Mouse (Mus musculus) embryonic fibroblast, embryonic 13.5 days (primary cell): Measurements from ENCODE around the gene Oas1f. TPM values are rescaled to one million over a fixed set of nuclear protein-coding genes. Genes with fewer than 3 reads are reported as not detected.

Experiments used
- H3K27ac ChIP-seq: 2 replicates; pipeline ENCODE4 v1.5.1; 2012; ENCODE audit warnings: low read length, control low read depth, inconsistent platforms; ENCODE audit not compliant: insufficient read depth
- H3K4me1 ChIP-seq: 2 replicates; pipeline ENCODE4 v1.6.1; 2011; ENCODE audit warnings: low read length; ENCODE audit not compliant: control insufficient read depth, insufficient read depth
- H3K4me3 ChIP-seq: 2 replicates; pipeline ENCODE4 v1.5.1; 2011; ENCODE audit warnings: mild to moderate bottlenecking, control low read depth, low read length; ENCODE audit not compliant: insufficient read depth
- CTCF ChIP-seq: IDR thresholded peaks from 2 replicates; pipeline ENCODE4 v1.5.1; 2011; ENCODE audit warnings: mild to moderate bottlenecking, control low read depth, low read length, moderate library complexity, borderline replicate concordance; ENCODE audit not compliant: insufficient read depth
- POLR2A ChIP-seq: IDR thresholded peaks from 2 replicates; pipeline ENCODE4 v1.6.1; 2011; ENCODE audit warnings: low read depth, mild to moderate bottlenecking, control low read depth, low read length, moderate library complexity
- polyA plus RNA-seq: library from polyadenylated mRNA; stranded (reverse); fragments of >200 nt; gene quantifications from 2 replicates; pipeline ENCODE4 v1.2.4, GENCODE M21; 2011; ENCODE audit warnings: low read depth; ENCODE audit not compliant: missing spikeins, insufficient read length

The Oas1f gene
- polyA plus RNA-seq, 1 experiment, result not detected

DNA sequence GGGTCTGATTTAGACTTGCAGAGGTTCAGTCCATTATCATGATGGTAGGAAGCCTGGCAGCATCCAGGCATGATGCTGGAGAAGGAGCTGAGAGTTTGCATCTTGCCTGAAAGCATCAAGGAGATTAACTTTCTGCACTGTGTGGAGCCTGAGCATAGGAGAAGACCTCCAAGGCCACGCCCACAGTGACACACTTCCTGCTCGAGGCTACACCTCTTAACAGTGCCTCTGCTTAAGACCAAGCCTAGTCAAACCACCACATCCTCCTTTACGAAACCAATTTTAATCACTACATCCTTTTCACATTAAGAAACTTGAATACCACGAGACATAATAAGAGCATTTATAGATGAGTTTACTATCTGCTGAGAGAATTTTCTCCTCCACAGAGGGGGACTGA lies 16.1 kb upstream of the Oas1f start:
- TF ChIP-seq CTCF (no peak), POLR2A (no peak)
- Histone ChIP-seq H3K4me3 (no peak overlapping the region), H3K27ac (no peak overlapping the region), H3K4me1 (no peaks in the 10 kb centered on the region)

DNA sequence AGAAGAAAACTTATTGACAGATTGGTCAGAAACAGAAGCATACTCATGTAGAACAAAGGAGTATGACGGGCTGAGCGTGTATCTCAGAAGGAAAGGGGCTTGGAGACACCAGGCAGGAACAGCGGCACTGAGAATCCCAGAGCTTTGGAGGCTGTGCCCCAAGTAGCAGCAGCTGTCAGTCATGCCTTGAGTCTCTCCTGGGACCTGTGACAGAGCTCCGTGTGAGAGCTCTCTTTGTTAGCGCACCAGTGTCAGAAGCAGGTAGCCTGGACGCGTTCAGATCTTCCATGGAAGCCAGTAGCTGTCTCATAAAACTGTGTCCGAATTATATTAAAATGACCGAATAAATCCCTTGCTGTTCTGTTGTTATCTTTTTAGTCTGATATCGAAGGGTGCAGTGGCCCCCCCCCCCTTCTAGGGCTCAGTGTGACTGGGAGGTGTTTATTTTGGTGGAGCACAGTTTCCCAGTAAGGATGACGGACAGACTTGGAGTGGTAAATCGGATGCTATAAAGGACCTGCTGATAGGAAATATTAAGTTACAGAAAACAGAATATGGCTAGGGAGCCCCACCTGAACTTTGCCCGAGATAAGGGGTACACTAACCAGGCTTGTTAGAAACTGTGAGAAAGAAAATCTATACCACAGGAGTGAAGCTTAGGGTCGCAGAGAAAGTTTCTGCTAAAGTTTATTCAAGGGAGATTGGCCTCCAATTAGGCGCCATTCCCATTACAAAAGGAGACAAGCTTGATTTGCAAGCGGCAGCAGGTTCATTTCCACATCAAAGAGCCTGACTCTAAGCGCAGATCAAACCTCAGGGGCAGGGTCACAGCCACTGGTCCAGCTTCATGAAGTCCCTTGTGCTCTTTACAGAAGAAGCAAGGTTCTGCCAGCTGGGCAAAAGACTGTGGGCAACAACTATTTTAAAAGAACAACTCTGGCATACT lies 13.6 kb upstream of the Oas1f start:
- no peak overlapping the region for H3K4me3 ChIP-seq
- no peak overlapping the region for H3K27ac ChIP-seq
- no peaks in the 10 kb centered on the region for H3K4me1 ChIP-seq
- no peak for TF ChIP-seq POLR2A
- TF ChIP-seq CTCF, result no peak

DNA sequence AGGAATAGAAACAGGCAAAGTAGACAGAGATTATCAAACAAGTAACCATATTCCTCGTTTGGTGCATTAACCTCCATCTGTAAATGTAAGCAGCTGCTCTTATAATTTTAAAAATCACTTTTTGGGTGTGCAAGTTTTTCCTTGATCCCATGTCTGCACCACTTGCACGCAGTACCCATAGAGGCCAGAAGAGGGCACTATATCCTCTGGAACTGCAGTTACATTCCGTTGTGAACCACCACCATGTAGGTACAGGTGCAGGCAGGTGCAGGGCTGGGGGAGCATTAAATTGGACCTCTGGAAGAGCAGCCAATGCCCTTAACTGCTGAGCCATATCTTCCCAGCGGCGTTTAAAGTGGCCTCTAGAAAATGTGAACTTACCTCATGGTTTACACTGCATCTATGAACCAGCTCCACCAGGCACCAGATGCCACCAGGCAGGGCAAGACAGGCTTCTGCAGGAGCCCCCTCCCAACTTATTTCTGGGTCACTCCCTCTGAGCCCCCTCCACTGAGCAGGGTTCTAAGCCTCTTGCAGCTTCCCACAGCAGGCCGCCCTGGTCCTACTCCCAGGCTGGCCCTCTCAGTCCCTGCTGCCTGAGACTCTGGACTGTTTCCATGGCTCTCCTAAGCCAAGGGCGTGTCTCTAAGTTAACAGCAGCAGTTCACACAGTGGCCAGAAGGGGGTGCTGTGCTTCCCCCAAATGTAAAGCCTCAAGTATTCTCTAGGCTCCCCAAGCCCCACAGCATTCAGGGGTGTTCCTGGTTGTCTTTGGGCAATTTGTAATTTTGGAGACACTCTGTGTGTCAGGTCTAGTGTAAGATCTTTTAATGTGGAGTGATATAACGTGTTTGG lies 10.2 kb upstream of the Oas1f start:
- no peak overlapping the region for H3K4me3 ChIP-seq
- TF ChIP-seq CTCF, result peak; percentile 27; the same call in 1 of the 2 replicates
- TF ChIP-seq POLR2A, result no peak
- H3K4me1 ChIP-seq, result no peaks in the 10 kb centered on the region
- no peak overlapping the region for H3K27ac ChIP-seq

DNA sequence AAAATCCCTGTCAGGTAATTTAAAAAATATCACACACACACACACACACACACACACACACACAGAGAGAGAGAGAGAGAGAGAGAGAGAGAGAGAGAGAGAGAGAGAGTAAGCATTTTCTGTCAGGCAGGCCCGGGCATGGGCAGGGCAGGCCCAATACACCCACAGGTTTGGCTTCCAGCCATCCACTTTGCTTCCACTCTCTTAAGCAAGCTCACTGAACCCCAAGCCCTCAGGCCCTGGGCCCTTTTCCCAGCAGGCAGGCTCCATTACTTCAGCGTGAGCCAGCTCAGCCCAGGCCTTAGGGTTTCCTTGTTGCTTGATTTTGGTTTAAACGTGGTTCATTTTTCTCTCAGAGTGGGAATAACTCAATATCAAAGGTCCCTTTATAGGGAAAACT lies 2.5 kb upstream of the Oas1f start:
- H3K4me3 ChIP-seq, result no peak overlapping the region
- no peaks in the 10 kb centered on the region for H3K4me1 ChIP-seq
- H3K27ac ChIP-seq, result peak overlapping the region; percentile 15; the same call in 1 of the 2 replicates
- TF ChIP-seq CTCF, result no peak
- TF ChIP-seq POLR2A, result no peak

DNA sequence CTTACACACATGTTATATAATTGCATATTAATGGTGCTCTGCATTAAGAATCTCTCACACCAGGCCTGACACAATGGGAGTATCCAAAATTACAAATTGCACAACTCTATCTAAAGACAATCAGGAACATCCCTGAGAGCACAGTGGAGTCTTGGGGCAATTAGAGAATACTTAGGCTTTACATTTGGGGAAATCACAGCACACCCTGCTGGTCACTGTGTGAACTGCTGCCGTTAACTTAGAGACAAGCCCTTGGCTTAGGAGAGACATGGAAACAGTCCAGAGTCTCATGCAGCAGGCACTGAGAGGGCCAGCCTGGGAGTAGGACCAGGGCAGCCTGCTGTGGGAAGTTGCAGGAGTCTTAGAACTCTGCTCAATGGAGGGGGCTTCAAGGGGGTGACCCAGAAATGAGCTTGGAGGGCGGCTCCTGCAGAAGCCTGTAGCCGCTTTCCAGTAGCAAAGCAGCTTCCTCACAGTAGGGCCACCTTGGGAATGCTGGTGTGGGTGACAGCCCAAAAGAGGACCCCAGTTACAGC lies 2.5 kb downstream of the Oas1f start:
- no peak for TF ChIP-seq POLR2A
- peak; percentile 36; the same call in 1 of the 2 replicates for TF ChIP-seq CTCF
- Histone ChIP-seq H3K4me1 (no peaks in the 10 kb centered on the region), H3K27ac (no peak overlapping the region), H3K4me3 (no peak overlapping the region)

DNA sequence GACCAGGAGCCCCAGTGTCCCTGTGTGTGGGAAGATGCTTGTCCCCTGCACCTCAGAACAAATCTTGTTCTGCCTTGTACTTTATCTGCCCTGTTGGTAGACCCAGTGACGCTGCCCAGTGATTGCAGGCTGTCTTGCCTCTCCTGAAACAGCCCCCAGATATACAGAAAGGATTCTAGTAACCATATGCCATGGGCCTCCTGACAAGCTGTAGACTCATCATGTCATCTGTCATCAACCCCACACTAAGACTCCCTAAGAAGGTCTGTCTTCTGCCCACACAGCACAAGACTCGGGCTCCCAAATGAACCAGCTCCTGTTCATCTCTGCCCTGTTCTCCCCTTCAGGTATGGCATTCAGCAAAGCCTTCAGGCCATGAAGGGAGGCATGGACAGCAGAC lies 12.1 kb downstream of the Oas1f start:
- H3K4me3 ChIP-seq, result no peak overlapping the region
- TF ChIP-seq CTCF, result no peak
- TF ChIP-seq POLR2A, result no peak

DNA sequence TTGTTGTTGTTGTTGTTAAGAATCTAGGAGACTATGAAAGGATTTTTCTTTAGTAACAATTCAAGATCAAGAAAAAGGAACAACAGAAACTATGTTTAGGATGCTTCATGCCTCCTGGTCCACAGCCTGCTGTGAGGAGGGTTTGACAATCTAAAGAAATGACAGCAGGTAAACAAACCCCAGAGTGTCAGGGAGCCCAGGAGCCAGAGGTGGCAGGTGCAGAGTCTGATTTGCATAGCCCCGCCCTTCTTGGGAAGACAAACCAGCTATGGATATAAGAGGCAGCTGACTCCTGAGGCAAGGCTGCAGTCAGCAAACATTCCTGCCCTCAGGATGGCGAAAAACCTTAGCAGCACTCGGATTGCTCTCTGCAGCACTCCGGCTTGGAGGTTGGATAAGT lies 14.0 kb downstream of the Oas1f start, which contains the start of gene Oas1h:
Gene Oas1h, plus strand, starts transcription at position 301 of the 400 bp plus-strand sequence.
- TF ChIP-seq POLR2A (no peak), CTCF (no peak)
- Histone ChIP-seq H3K4me3 (no peak within 1 kb of the TSS), H3K27ac (no peak within 1 kb of the TSS), H3K4me1 (no peaks in the 10 kb centered on the region)

More for the DNA sequence above, 12.1 kb downstream of the Oas1f start:
- no peak overlapping the region for H3K27ac ChIP-seq
- H3K4me1 ChIP-seq, result no peaks in the 10 kb centered on the region

DNA sequence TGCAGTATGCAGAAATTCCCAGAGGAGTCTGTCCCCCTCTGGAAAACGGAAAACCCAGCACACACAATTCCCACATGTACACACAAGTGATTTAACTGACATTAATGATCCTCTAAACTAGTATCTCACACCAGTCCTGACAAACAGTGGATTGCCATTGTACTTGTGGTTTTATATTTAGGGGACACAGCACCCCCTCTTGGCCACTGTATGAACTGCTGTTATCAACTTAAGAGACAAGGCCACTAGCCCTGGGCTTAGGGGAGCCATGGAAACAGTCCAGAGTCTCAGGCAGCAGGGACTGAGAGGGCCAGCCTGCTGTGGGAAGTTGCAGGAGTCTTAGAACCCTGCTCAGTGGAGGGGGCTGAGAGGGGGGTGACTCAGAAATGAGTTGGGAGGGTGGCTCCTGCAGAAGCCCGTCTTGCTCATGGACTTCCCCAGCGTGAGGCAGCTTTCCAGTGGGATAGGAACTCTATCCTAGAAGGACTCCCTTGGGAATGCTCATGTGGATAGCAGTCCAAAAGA lies 18.2 kb downstream of the Oas1f start:
- Histone ChIP-seq H3K27ac (no peak overlapping the region), H3K4me1 (no peaks in the 10 kb centered on the region), H3K4me3 (no peak overlapping the region)
- TF ChIP-seq CTCF (no peak), POLR2A (no peak)

DNA sequence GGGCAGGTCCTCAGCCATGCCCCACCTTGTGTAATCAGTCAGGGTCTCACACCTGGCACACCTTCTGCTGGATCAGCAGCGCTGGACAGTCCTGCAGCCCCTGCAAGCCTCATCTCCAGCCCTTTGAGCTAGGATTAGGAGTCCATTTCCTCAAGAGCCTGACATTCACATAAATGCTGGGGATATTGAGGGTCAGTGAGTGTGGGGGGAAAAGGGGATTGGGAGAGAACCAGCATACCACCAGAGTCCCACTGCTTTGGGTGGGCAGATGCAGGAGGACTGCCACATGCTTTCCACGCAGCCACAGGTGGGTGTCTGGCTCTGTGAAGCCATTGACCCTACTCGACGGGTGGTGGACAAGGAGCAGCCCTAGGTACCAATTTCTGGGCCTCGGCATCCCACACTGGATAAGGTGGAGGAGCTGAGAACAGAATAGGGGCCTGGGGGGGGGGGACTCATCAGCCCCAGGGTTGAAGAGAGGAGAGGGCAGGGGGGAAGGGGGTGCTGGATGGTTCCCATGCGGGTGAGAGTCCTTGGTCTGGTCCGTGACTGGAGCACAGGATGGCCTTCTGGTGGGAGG lies 22.4 kb downstream of the Oas1f start:
- H3K4me3 ChIP-seq, result no peak overlapping the region
- TF ChIP-seq CTCF (no peak), POLR2A (no peak)
- H3K27ac ChIP-seq, result no peak overlapping the region
- H3K4me1 ChIP-seq, result no peaks in the 10 kb centered on the region
